Mouse (Mus musculus) stomach, embryonic 15.5 days (tissue): Measurements from ENCODE around the gene Nav2. TPM values are rescaled to one million over a fixed set of nuclear protein-coding genes. Genes with fewer than 3 reads are reported as not detected.

ENCODE experiments used
- ATAC-seq: fragments of 200-750 bp; cut with Nextera tagmentation; 2 replicates; pipeline ENCODE4 v1.8.0; 2017; ENCODE audit warnings: low read depth, moderate number of reproducible peaks, moderate TSS enrichment; ENCODE audit not compliant: insufficient read depth, low FRiP score
- H3K27ac ChIP-seq: fragments of 300-500 bp; sonication (generic); 2 replicates; pipeline ENCODE4 v1.5.1; 2015; ENCODE audit warnings: mild to moderate bottlenecking, inconsistent platforms
- H3K27me3 ChIP-seq: fragments of 300-500 bp; sonication (generic); replicated peaks from 2 replicates; pipeline ENCODE4 v1.6.1; 2015; ENCODE audit warnings: inconsistent platforms
- H3K36me3 ChIP-seq: fragments of 300-500 bp; sonication (generic); 2 replicates; pipeline ENCODE4 v1.6.1; 2015; ENCODE audit warnings: inconsistent platforms
- H3K4me1 ChIP-seq: fragments of 300-500 bp; sonication (generic); 2 replicates; pipeline ENCODE4 v1.6.1; 2015; ENCODE audit warnings: inconsistent platforms
- H3K4me2 ChIP-seq: fragments of 300-500 bp; sonication (generic); 2 replicates; pipeline ENCODE4 v1.6.1; 2015; ENCODE audit warnings: mild to moderate bottlenecking, inconsistent platforms
- H3K4me3 ChIP-seq: fragments of 300-500 bp; sonication (generic); replicated peaks from 2 replicates; pipeline ENCODE4 v1.5.1; 2015; ENCODE audit warnings: inconsistent platforms
- H3K9ac ChIP-seq: fragments of 300-500 bp; sonication (generic); 2 replicates; pipeline ENCODE4 v1.6.1; 2015; ENCODE audit warnings: inconsistent platforms
- H3K9me3 ChIP-seq: fragments of 300-500 bp; sonication (generic); 2 replicates; pipeline ENCODE4 v1.6.1; 2016; ENCODE audit warnings: inconsistent platforms
- WGBS: fragments of 180-500 bp; shearing (Covaris S2); methylation state at CpG from one replicate; pipeline ENCODE4 v1.1.7; 2015; 5-methylcytosine and 5-hydroxymethylcytosine counted together
- polyA plus RNA-seq: library from polyadenylated mRNA; unstranded; fragments of >200 nt; fragmentation: Nextera tagmentation; extraction: Ambion mirVana; gene quantifications from 2 replicates; pipeline ENCODE4 v1.2.1, GENCODE M21; 2015

Gene Nav2
- polyA plus RNA-seq, 1 experiment from 2014 or later: 20.4 TPM

- WGBS: 82% methylated on average over 8 of the region's 8 CpGs
- Histone ChIP-seq H3K9ac (no peak overlapping the region), H3K4me1 (peaks cover 4% of the 10 kb centered on the region), H3K27ac (no peak overlapping the region), H3K4me3 (no peak overlapping the region), H3K9me3 (no peaks in the 10 kb centered on the region), H3K4me2 (no peak overlapping the region), H3K36me3 (no peaks in the 10 kb centered on the region), H3K27me3 (no peaks in the 10 kb centered on the region)
- no peak for ATAC-seq
Observed at GRCm38 (mm10) chr7:49128224-49128623, 219.7 kb downstream of the Nav2 start.

- H3K27ac ChIP-seq: no peak overlapping the region
- H3K36me3 ChIP-seq: no peaks in the 10 kb centered on the region
- no peaks in the 10 kb centered on the region for H3K27me3 ChIP-seq
- peaks cover 5% of the 10 kb centered on the region for H3K4me1 ChIP-seq
- H3K4me3 ChIP-seq: no peak overlapping the region
- ATAC-seq: peak; percentile 51; the same call in 1 of the 2 replicates
- H3K9me3 ChIP-seq: no peaks in the 10 kb centered on the region
- no peak overlapping the region for H3K9ac ChIP-seq
- peak overlapping the region; percentile 16; the same call in 1 of the 2 replicates for H3K4me2 ChIP-seq
- 32% methylated on average over 10 of the region's 10 CpGs for WGBS
Observed at GRCm38 (mm10) chr7:49132851-49133351, 224.4 kb downstream of the Nav2 start.

- Histone ChIP-seq H3K9ac (no peak overlapping the region), H3K27ac (no peak overlapping the region), H3K27me3 (no peaks in the 10 kb centered on the region), H3K4me2 (no peak overlapping the region), H3K4me3 (no peak overlapping the region), H3K36me3 (no peaks in the 10 kb centered on the region), H3K4me1 (peaks cover 5% of the 10 kb centered on the region), H3K9me3 (no peaks in the 10 kb centered on the region)
- ATAC-seq: no peak
- 64% methylated on average over 5 of the region's 5 CpGs for WGBS
Observed at GRCm38 (mm10) chr7:49134396-49134795, 225.9 kb downstream of the Nav2 start.

- H3K9ac ChIP-seq: no peak overlapping the region
- 78% methylated on average over 2 of the region's 2 CpGs for WGBS
Observed at GRCm38 (mm10) chr7:49139762-49140161, 231.2 kb downstream of the Nav2 start.

GRCm38 (mm10) chr7:49143966-49144365 lies 235.4 kb downstream of the Nav2 start:
- Histone ChIP-seq H3K27me3 (no peaks in the 10 kb centered on the region), H3K27ac (no peak overlapping the region), H3K4me3 (no peak overlapping the region), H3K36me3 (no peaks in the 10 kb centered on the region), H3K4me2 (no peak overlapping the region), H3K4me1 (peaks cover 9% of the 10 kb centered on the region; the same call in 1 of the 2 replicates), H3K9ac (no peak overlapping the region), H3K9me3 (no peaks in the 10 kb centered on the region)
- WGBS: 80% methylated on average over 7 of the region's 7 CpGs
- no peak for ATAC-seq

More at GRCm38 (mm10) chr7:49139762-49140161, 231.2 kb downstream of the Nav2 start:
- H3K36me3 ChIP-seq: no peaks in the 10 kb centered on the region
- no peaks in the 10 kb centered on the region for H3K27me3 ChIP-seq
- no peaks in the 10 kb centered on the region for H3K4me1 ChIP-seq
- no peaks in the 10 kb centered on the region for H3K9me3 ChIP-seq
- H3K27ac ChIP-seq: no peak overlapping the region
- no peak for ATAC-seq
- no peak overlapping the region for H3K4me2 ChIP-seq
- H3K4me3 ChIP-seq: no peak overlapping the region

- ATAC-seq: peak; percentile 79
- H3K4me1 ChIP-seq: peaks cover 9% of the 10 kb centered on the region; the same call in 1 of the 2 replicates
- no peaks in the 10 kb centered on the region for H3K27me3 ChIP-seq
- WGBS: 53% methylated on average over 22 of the region's 22 CpGs
- peak overlapping the region; percentile 21; the same call in 1 of the 2 replicates for H3K27ac ChIP-seq
- no peak overlapping the region for H3K9ac ChIP-seq
- H3K4me3 ChIP-seq: no peak overlapping the region
- H3K36me3 ChIP-seq: no peaks in the 10 kb centered on the region
- H3K9me3 ChIP-seq: no peaks in the 10 kb centered on the region
- H3K4me2 ChIP-seq: no peak overlapping the region
Observed at GRCm38 (mm10) chr7:49145749-49146670, 237.5 kb downstream of the Nav2 start.

GRCm38 (mm10) chr7:49152297-49152696 lies 243.8 kb downstream of the Nav2 start:
- H3K9ac ChIP-seq: no peak overlapping the region
- no peaks in the 10 kb centered on the region for H3K4me1 ChIP-seq
- no peaks in the 10 kb centered on the region for H3K9me3 ChIP-seq
- WGBS: 63% methylated on average over 5 of the region's 5 CpGs
- H3K4me3 ChIP-seq: no peak overlapping the region
- ATAC-seq: no peak
- no peak overlapping the region for H3K27ac ChIP-seq
- no peak overlapping the region for H3K4me2 ChIP-seq
- no peaks in the 10 kb centered on the region for H3K27me3 ChIP-seq
- no peaks in the 10 kb centered on the region for H3K36me3 ChIP-seq

GRCm38 (mm10) chr7:49152713-49153112 lies 244.2 kb downstream of the Nav2 start:
- no peaks in the 10 kb centered on the region for H3K4me1 ChIP-seq
- 54% methylated on average over 9 of the region's 9 CpGs for WGBS
- no peak overlapping the region for H3K4me3 ChIP-seq
- no peaks in the 10 kb centered on the region for H3K27me3 ChIP-seq
- no peaks in the 10 kb centered on the region for H3K36me3 ChIP-seq
- no peaks in the 10 kb centered on the region for H3K9me3 ChIP-seq
- no peak overlapping the region for H3K27ac ChIP-seq
- H3K4me2 ChIP-seq: no peak overlapping the region
- no peak overlapping the region for H3K9ac ChIP-seq
- no peak for ATAC-seq

GRCm38 (mm10) chr7:49158641-49159381 lies 250.3 kb downstream of the Nav2 start:
- H3K4me3 ChIP-seq: no peak overlapping the region
- peaks cover 15% of the 10 kb centered on the region; the same call in 1 of the 2 replicates for H3K4me1 ChIP-seq
- WGBS: 65% methylated on average over 12 of the region's 12 CpGs
- no peaks in the 10 kb centered on the region for H3K9me3 ChIP-seq
- H3K27me3 ChIP-seq: no peaks in the 10 kb centered on the region
- H3K4me2 ChIP-seq: no peak overlapping the region
- no peak for ATAC-seq
- H3K9ac ChIP-seq: no peak overlapping the region
- H3K27ac ChIP-seq: no peak overlapping the region; the same call in 1 of the 2 replicates
- no peaks in the 10 kb centered on the region for H3K36me3 ChIP-seq

GRCm38 (mm10) chr7:49159646-49160555 lies 251.4 kb downstream of the Nav2 start:
- WGBS: 80% methylated on average over 18 of the region's 18 CpGs
- H3K4me2 ChIP-seq: no peak overlapping the region
- H3K27ac ChIP-seq: no peak overlapping the region
- H3K9me3 ChIP-seq: no peaks in the 10 kb centered on the region
- no peak overlapping the region for H3K9ac ChIP-seq
- no peak for ATAC-seq
- H3K36me3 ChIP-seq: no peaks in the 10 kb centered on the region
- no peaks in the 10 kb centered on the region for H3K27me3 ChIP-seq
- no peak overlapping the region for H3K4me3 ChIP-seq
- H3K4me1 ChIP-seq: peaks cover 15% of the 10 kb centered on the region; the same call in 1 of the 2 replicates

GRCm38 (mm10) chr7:49162079-49162478 lies 253.6 kb downstream of the Nav2 start:
- Histone ChIP-seq H3K9ac (no peak overlapping the region), H3K4me1 (peaks cover 15% of the 10 kb centered on the region; the same call in 1 of the 2 replicates), H3K9me3 (no peaks in the 10 kb centered on the region), H3K4me3 (no peak overlapping the region), H3K27me3 (no peaks in the 10 kb centered on the region), H3K4me2 (0 out of 2 replicates have a peak overlapping the region, but pooled peaks have one; percentile 8), H3K36me3 (no peaks in the 10 kb centered on the region), H3K27ac (0 out of 2 replicates have a peak overlapping the region, but pooled peaks have one; percentile 40)
- WGBS: 18% methylated on average over 9 of the region's 9 CpGs
- peak; percentile 33; the same call in 1 of the 2 replicates for ATAC-seq
